Mouse (Mus musculus) brain, adult 2 months (tissue): Measurements from ENCODE around the gene Pikfyve.

ENCODE experiments used
- DNase-seq: peaks from one replicate; pipeline ENCODE4 v3.0.0; 2011; ENCODE audit warnings: low read depth, low spot score

Pikfyve gene

GRCm38 (mm10) chr1:65186287-65187073 lies at the start of gene Pikfyve, which contains the start of gene Idh1:
Gene Pikfyve, plus strand, starts transcription at chr1:65186683.
Gene Idh1, minus strand, starts transcription at chr1:65186500.
- DNase-seq = peak; percentile 99

- DNase-seq = peak; percentile 19
Observed at GRCm38 (mm10) chr1:65137560-65137959, 48.9 kb upstream of the Pikfyve start.

- no peak for DNase-seq
Observed at GRCm38 (mm10) chr1:65144783-65145182, 41.7 kb upstream of the Pikfyve start.

- DNase-seq = no peak
Observed at GRCm38 (mm10) chr1:65146601-65147000, 39.9 kb upstream of the Pikfyve start.

- no peak for DNase-seq
Observed at GRCm38 (mm10) chr1:65147326-65147725, 39.2 kb upstream of the Pikfyve start.

- DNase-seq = no peak
Observed at GRCm38 (mm10) chr1:65147971-65148370, 38.5 kb upstream of the Pikfyve start.

- no peak for DNase-seq
Observed at GRCm38 (mm10) chr1:65154814-65155213, 31.7 kb upstream of the Pikfyve start.

- DNase-seq = no peak
Observed at GRCm38 (mm10) chr1:65156111-65156510, 30.4 kb upstream of the Pikfyve start.

- DNase-seq = peak; percentile 38
Observed at GRCm38 (mm10) chr1:65162210-65162609, 24.3 kb upstream of the Pikfyve start.

- no peak for DNase-seq
Observed at GRCm38 (mm10) chr1:65167496-65167895, 19.0 kb upstream of the Pikfyve start.

- no peak for DNase-seq
Observed at GRCm38 (mm10) chr1:65169536-65169935, 16.9 kb upstream of the Pikfyve start.

- no peak for DNase-seq
Observed at GRCm38 (mm10) chr1:65169947-65170346, 16.5 kb upstream of the Pikfyve start.

GRCm38 (mm10) chr1:65171579-65171978 lies 14.9 kb upstream of the Pikfyve start:
- DNase-seq = no peak

GRCm38 (mm10) chr1:65173716-65174115 lies 12.8 kb upstream of the Pikfyve start:
- DNase-seq = no peak

- DNase-seq = no peak
Observed at GRCm38 (mm10) chr1:65176171-65176570, 10.3 kb upstream of the Pikfyve start.

GRCm38 (mm10) chr1:65176912-65177311 lies 9.6 kb upstream of the Pikfyve start:
- no peak for DNase-seq

GRCm38 (mm10) chr1:65177452-65177851 lies 9.0 kb upstream of the Pikfyve start:
- peak; percentile 5 for DNase-seq

GRCm38 (mm10) chr1:65178126-65178901 lies 8.2 kb upstream of the Pikfyve start:
- peak; percentile 95 for DNase-seq

- peak; percentile 98 for DNase-seq
Observed at GRCm38 (mm10) chr1:65178902-65179432, 7.5 kb upstream of the Pikfyve start.

GRCm38 (mm10) chr1:65179634-65180249 lies 6.7 kb upstream of the Pikfyve start:
- peak; percentile 86 for DNase-seq

GRCm38 (mm10) chr1:65181459-65181858 lies 5.0 kb upstream of the Pikfyve start:
- DNase-seq = no peak

GRCm38 (mm10) chr1:65183994-65184393 lies 2.5 kb upstream of the Pikfyve start:
- no peak for DNase-seq
